Mouse (Mus musculus): ENCODE measurements at regions not wholly inside any gene's neighbourhood (a gene's known extent, or its start where the extent isn't known, plus 50 kb on each side); places are given as distances from the start of the nearest gene placed in this dataset.

- DNase-seq (ENCODE audit: low spot score in 2 of 2) = no peak
These were observed 57.8 kb upstream of the Chd6 start for GRCm38 (mm10) chr2:161166681-161167080.

DNA sequence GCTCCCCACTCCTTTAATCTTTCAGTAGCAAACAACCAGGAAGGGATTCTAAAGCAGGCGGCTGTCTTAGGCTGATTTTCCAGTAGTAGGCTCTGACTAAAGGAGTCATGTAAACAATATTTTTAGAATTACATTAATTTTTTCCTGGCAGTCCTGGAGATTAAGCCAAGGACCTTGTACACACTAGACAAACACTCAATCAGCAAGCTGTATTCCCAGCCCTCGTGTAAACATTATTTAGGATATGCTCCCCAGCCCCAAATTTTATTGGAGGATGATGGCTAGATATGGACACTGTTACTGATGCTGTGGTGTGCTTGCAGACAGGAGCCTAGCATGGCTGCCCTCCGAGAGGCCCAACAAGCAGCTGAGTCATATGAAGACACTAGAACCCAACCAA lies 56.6 kb upstream of the Chd6 start:
- no peak for DNase-seq (ENCODE audit: low spot score in 2 of 2)

DNA sequence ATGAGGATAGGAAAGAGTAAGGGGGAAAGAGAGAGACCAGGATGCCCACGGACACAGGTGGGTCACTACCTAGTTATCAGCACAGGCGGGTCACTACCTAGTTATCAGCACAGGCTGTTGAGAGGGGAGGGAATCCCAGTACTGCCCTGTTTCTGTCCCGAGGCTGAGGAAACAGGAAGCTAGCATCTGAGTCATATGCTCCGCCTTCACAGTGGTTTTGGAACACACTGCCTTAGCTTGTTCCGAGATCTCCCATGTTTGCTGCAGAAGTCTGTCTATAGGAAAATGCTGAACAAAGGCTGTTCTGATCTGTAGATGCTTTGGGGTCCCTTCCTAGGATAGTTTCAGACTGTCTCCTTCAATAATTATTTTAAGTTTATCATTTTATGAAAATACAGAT lies 55.4 kb upstream of the Chd6 start:
- DNase-seq (ENCODE audit: low spot score in 2 of 2) = no peak
